Mouse (Mus musculus): ENCODE measurements at regions not wholly inside any gene's neighbourhood (a gene's known extent, or its start where the extent isn't known, plus 50 kb on each side); places are given as distances from the start of the nearest gene placed in this dataset.
"Not testable (repeated sequence)": the region's sequence is repeated elsewhere in the genome, so short reads cannot be mapped to it uniquely, and the experiment has no call there.

GRCm38 (mm10) chr10:8136662-8137061 is 180.6 kb upstream of the Tab2 start:
- no peak for DNase-seq (ENCODE audit: low read depth)

DNA sequence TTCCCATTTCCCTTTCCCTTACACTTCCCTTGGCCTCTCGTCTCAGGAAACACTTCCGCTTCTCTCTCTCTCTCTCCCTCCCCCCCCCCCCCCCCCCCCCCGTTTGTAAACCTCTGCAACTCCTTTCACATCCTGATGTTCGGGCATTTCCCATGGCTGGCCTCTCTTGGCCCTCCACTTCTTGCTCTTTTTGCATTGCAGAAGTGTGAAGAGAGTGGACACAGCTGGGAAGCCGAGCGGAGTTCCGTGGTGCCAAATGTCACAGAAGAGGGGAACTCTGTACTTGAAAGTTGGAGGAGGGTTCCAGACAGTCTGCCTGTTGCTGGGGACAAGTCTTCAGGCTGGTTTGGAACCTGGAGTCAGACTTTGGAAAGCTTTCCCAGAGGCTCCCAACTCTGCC is 179.2 kb upstream of the Tab2 start:
- DNase-seq (ENCODE audit: low read depth) = no peak

DNA sequence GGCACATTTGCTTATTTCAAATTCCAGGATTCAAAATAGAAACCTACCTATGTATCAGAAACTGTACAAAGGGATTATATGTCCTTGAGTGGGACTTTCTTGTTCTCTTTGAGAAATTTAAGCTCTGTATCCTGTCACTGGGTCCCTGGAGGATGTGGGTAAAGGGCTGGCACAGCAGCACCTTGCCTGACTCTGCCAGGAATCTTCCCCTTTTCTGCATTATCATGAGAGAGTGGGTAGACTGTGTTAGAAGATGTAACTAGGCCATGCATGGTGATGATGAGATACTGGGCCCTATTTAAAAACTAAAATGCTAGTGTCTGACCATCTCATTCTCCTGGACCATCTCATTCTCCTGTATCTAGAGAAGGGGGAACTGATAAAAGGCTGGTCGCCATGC is 178.4 kb upstream of the Tab2 start:
- DNase-seq (ENCODE audit: low read depth) = peak; percentile 29

- DNase-seq (ENCODE audit: low read depth) = peak; percentile 14
Observed at GRCm38 (mm10) chr10:8133451-8133952, 177.5 kb upstream of the Tab2 start.

- DNase-seq (ENCODE audit: low read depth) = peak; percentile 37
Observed at GRCm38 (mm10) chr10:8132795-8133194, 176.8 kb upstream of the Tab2 start.

DNA sequence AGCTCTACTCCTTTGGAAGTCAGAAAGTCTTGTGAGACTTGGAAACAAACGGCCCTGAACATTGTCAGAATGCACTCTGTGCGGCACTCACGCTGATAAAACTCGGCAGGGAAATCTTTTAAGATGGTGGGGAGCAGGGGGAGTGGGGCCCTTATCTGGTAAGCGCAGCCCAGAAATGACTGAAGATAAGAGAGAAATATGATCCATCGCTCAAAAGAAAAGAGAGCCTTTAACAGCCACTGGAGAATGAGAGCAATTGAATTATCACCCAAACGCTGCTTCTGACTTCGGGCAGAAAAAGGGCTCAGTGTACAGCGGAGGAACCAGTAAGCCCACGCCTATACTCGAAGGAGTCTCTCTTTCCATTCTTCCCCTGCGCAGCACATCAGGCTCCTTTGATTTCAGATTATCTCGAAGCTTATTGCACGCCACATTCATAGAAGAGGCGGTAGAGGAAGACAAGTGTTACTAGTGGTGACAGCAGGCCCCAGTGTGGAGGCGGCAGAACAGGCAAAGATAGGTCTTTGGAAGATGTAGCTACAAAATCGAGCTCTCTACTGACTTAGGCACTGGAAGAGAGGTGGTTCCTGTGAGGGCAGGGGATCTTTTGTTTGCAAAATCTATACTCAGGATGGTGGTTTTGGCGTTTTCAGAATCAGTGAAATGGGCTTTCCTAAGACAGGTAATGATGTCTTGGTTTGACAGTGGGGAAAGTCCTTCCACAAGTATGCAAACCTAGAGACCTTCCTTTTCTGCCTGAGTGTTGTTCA is 174.6 kb upstream of the Tab2 start:
- peak; percentile 78 for DNase-seq (ENCODE audit: low read depth)

GRCm38 (mm10) chr10:8130057-8130456 is 174.0 kb upstream of the Tab2 start:
- peak; percentile 67 for DNase-seq (ENCODE audit: low read depth)

GRCm38 (mm10) chr10:8124124-8124523 is 168.1 kb upstream of the Tab2 start:
- no peak for DNase-seq (ENCODE audit: low read depth)

- DNase-seq (ENCODE audit: low read depth) = no peak
Observed at GRCm38 (mm10) chr10:8121895-8122294, 165.9 kb upstream of the Tab2 start.

GRCm38 (mm10) chr10:8116821-8117220 is 160.8 kb upstream of the Tab2 start:
- no peak for DNase-seq (ENCODE audit: low read depth)

DNA sequence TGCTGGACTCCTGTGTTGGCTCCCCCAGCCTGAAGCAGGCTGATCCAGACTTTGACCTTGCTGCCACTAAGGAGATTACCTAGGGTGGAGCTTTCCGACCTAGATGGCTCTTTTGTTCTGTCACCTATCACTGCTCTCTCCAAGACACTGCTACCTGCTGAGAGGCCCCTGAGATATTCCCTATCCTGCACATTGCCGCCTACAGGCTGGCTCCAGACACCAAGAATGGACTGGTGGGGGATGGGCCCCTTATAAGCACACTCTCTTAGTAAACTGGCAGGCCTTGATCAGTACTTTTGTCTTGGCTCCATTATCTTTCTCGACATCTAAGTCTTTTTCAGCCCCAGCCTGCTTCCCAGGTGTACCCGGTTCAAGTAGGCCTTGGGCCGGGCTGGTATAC is 158.9 kb upstream of the Tab2 start:
- not testable (repeated sequence) for DNase-seq (ENCODE audit: low read depth)

DNA sequence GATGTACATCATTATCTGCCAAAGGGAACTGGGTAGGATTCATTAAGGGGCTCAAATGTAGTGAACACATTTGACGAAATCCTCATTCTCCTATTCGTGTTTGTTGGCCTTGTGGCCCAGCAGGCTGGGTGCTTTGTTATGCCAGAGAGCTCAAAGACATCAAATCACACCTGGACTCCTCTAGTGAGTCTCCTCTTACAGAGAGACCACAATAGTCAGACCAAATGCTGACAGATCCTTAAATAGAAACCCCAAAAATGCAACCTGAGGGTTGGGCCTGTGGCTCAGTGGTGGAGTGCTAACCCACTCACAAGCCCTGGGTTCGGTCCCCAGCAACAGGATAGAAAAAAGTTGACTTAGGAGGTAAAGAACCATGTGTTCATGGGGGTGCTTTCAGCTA is 158.5 kb upstream of the Tab2 start:
- DNase-seq (ENCODE audit: low read depth) = no peak

- no peak for DNase-seq (ENCODE audit: low read depth)
Observed at GRCm38 (mm10) chr10:8100489-8100888, 144.5 kb upstream of the Tab2 start.

GRCm38 (mm10) chr10:8095924-8096323 is 139.9 kb upstream of the Tab2 start:
- DNase-seq (ENCODE audit: low read depth) = no peak

GRCm38 (mm10) chr10:8095206-8095605 is 139.2 kb upstream of the Tab2 start:
- no peak for DNase-seq (ENCODE audit: low read depth)

- no peak for DNase-seq (ENCODE audit: low read depth)
Observed at GRCm38 (mm10) chr10:8091871-8092552, 136.0 kb upstream of the Tab2 start.

DNA sequence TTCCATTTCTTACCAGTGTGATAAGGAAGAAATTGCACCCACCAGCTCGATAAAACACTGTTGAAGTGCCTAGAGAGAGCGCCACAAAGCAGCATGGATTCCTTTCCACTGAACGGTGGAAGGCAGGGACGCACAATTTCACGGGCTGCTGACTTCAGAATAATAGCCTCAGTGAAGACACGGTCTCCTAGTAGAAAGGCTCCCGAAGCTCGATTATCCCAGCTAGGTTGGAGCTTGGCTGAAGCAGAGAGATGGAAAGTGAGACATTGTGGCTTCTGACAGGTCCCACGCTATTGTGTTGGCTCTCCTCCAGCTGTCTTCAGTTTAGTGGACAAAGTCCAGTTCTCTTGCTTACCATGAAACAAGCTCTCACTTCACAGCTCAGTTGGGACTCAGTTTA is 133.3 kb upstream of the Tab2 start:
- no peak for DNase-seq (ENCODE audit: low read depth)

DNA sequence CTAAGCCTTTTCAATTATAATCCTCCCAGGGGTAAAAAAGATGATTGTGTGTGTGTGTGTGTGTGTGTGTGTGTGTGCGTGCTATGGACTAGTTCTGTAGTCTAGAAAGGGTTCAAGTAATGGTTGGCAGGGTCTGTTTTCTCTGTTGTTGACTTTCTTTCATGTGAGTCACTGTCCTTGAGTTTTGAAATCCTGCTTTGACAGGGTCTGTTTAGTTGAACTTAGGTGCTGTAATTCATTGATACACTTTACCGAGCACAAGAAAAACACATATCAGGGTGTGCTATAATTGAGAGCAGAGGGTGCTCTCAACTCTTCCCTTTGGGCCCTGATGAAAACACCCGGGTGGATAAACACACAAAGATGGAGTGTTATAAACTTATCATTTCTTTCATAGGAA is 132.7 kb upstream of the Tab2 start:
- DNase-seq (ENCODE audit: low read depth) = no peak

DNA sequence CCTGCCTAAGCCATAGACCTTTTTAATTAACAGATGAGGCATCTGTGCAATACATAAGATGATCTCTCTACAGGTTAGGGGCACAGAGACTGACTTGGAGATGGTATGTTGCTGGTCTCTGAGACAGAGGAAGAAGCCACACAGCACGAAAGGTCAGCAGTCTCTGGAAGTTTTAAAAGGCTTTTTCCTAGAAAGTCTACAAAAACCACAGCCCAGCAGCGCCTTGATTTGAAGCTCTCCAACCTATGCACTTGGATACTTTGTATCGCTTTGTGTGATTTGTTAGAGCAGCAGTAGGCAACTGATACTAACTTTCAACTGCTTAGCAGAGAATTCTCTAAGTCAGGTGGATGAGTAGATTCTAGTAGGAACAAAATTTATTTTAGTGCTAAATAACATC is 132.3 kb upstream of the Tab2 start:
- no peak for DNase-seq (ENCODE audit: low read depth)

DNA sequence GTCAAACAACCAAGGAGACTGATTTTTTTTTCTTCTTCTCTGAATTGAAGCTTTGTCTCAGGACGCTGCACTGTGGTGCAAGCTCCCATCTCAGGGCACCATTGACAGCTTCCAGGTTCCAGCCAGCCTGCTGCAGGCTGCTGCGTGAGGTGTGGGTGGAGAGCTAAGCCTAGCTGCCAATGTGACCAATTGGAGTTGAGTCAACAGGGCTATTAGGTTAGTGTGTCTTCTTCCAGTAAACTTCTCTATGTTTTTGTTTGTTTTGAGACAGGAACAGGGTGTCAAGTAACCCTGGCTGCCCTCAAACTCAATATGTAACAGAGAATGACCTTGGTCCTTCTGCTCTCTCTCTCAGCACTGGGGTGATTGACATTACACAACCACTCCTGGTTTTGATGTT is 131.1 kb upstream of the Tab2 start:
- no peak for DNase-seq (ENCODE audit: low read depth)

DNA sequence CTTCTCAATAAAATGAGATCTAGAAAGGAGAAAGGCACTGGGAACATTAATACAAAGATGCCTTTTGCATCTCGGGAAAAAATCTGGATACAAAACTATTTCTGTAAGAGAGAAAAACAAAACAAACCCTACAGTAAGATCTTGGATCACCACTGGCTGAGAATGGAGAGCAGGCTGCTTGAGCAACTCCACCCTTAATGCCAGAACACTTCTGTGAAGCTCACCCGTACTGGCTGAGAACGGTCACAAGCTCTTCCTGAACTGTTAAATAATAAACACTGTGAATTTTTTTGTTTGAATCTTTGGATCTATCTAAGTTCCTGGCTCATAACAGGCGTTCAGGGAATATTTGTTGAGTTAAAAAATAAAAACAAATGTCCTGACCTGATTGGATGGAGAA is 130.4 kb upstream of the Tab2 start:
- no peak for DNase-seq (ENCODE audit: low read depth)

- DNase-seq (ENCODE audit: low read depth) = no peak
Observed at GRCm38 (mm10) chr10:8077904-8078811, 122.1 kb upstream of the Tab2 start.

- DNase-seq (ENCODE audit: low read depth) = no peak
Observed at GRCm38 (mm10) chr10:8072463-8072862, 116.4 kb upstream of the Tab2 start.
